Mouse (Mus musculus) stomach, embryonic 14.5 days (tissue): Measurements from ENCODE around the gene 2410015M20Rik. TPM values are rescaled to one million over a fixed set of nuclear protein-coding genes. Genes with fewer than 3 reads are reported as not detected.
"Not testable (repeated sequence)": the region's sequence is repeated elsewhere in the genome, so short reads cannot be mapped to it uniquely, and the experiment has no call there.

Source experiments
- ATAC-seq: fragments of 200-750 bp; cut with Nextera tagmentation; 2 replicates; pipeline ENCODE4 v1.8.0; 2017; ENCODE audit warnings: low read depth, moderate TSS enrichment; ENCODE audit not compliant: insufficient number of reproducible peaks, insufficient read depth, low FRiP score
- H3K27ac ChIP-seq: fragments of 300-500 bp; sonication (generic); 2 replicates; pipeline ENCODE4 v1.5.1; 2014; ENCODE audit warnings: mild to moderate bottlenecking, low read length, moderate library complexity, mixed read lengths
- H3K27me3 ChIP-seq: fragments of 300-500 bp; sonication (generic); 2 replicates; pipeline ENCODE4 v1.6.1; 2014; ENCODE audit warnings: low read length, control low read depth, mixed read lengths; ENCODE audit not compliant: control insufficient read depth, insufficient read depth
- H3K36me3 ChIP-seq: fragments of 300-500 bp; sonication (generic); 2 replicates; pipeline ENCODE4 v1.6.1; 2014; ENCODE audit warnings: mild to moderate bottlenecking, control low read depth, low read length, moderate library complexity, mixed read lengths; ENCODE audit not compliant: control insufficient read depth, insufficient read depth
- H3K4me1 ChIP-seq: fragments of 300-500 bp; sonication (generic); 2 replicates; pipeline ENCODE4 v1.6.1; 2014; ENCODE audit warnings: low read length, control low read depth, mixed read lengths; ENCODE audit not compliant: control insufficient read depth, insufficient read depth
- H3K4me2 ChIP-seq: fragments of 300-500 bp; sonication (generic); replicated peaks from 2 replicates; pipeline ENCODE4 v1.6.1; 2014; ENCODE audit warnings: low read depth, low read length, control low read depth
- H3K4me3 ChIP-seq: fragments of 300-500 bp; sonication (generic); 2 replicates; pipeline ENCODE4 v1.5.1; 2014; ENCODE audit warnings: low read depth, low read length, control low read depth
- H3K9ac ChIP-seq: fragments of 300-500 bp; sonication (generic); replicated peaks from 2 replicates; pipeline ENCODE4 v1.6.1; 2014; ENCODE audit warnings: low read depth, mild to moderate bottlenecking, control low read depth, low read length, moderate library complexity, mixed read lengths
- H3K9me3 ChIP-seq: fragments of 300-500 bp; sonication (generic); 2 replicates; pipeline ENCODE4 v1.6.1; 2016; ENCODE audit warnings: low read depth, low read length, control low read depth; ENCODE audit not compliant: control insufficient read depth
- WGBS: fragments of 180-500 bp; shearing (Covaris S2); extraction: QIAGEN DNeasy Blood & Tissue Kit; methylation state at CpG from one replicate; pipeline ENCODE4 v1.1.7; 2014; 5-methylcytosine and 5-hydroxymethylcytosine counted together
- polyA plus RNA-seq: library from polyadenylated mRNA; unstranded; fragments of >200 nt; fragmentation: Nextera tagmentation; extraction: Ambion mirVana; gene quantifications from 2 replicates; pipeline ENCODE4 v1.2.1, GENCODE M21; 2014

Gene 2410015M20Rik
- polyA plus RNA-seq, 1 experiment from 2014 or later: 261 TPM

DNA sequence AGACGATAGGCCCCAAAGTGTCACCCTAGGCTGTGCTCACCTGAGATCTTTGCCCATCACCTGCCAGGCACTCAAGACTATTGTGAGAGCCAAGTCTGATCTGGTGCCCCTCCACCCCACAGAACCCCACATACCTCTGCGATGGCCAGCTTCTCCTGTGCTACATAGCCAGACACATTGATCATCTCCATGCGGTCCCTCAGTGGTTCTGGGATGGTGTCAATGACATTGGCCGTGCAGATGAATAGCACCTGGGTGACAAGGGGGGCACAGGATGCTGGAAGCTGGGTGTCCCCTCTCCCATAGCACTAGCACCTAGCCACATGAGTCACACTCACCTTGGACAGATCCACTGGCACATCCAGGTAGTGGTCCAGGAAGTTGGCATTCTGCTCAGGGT is 6.2 kb upstream of the 2410015M20Rik start:
- WGBS: 85% methylated on average over 4 of the region's 4 CpGs
- H3K4me1 ChIP-seq: peaks cover 15% of the 10 kb centered on the region; the same call in 1 of the 2 replicates
- H3K36me3 ChIP-seq: peaks cover 55% of the 10 kb centered on the region
- H3K4me3 ChIP-seq: no peak overlapping the region
- H3K4me2 ChIP-seq: no peak overlapping the region
- H3K27me3 ChIP-seq: no peaks in the 10 kb centered on the region
- H3K9me3 ChIP-seq: no peaks in the 10 kb centered on the region
- no peak overlapping the region for H3K9ac ChIP-seq
- H3K27ac ChIP-seq: no peak overlapping the region
- no peak for ATAC-seq

DNA sequence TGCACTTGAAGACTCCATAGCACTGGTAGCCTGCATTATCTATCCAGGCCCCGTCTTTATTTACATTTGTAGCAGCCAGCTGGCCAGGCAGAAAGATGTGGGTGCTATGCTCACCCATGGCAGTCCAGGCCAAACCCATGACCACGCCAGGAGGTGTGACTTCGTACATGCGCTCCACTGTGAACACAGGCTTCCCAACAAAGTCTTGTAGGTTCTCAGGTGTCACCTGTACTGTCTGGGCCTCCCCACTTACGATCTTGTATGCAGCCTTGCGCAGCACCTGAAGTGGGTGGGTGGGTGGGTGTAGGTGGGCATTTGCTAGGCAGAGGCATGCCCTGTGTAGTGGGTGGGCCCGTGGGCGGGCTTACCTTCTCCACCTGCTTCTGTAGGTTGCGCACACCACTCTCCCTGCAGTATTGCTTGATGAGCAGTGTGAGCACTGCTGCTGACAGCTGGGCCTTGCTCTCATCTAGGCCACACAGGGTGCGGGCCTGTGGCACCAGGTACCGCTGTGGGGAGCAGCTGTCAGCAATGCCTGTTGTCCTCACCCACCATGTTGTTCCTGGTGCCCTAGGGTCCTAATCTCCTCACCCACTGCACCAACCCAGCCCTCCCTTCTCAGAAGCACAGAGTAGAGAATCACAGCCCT is 5.7 kb upstream of the 2410015M20Rik start:
- peak overlapping the region; percentile 83; the same call in 1 of the 2 replicates for H3K9ac ChIP-seq
- H3K9me3 ChIP-seq: no peaks in the 10 kb centered on the region
- peaks cover 49% of the 10 kb centered on the region for H3K36me3 ChIP-seq
- H3K27me3 ChIP-seq: no peaks in the 10 kb centered on the region
- H3K4me3 ChIP-seq: peak overlapping the region; percentile 70; the same call in 1 of the 2 replicates
- ATAC-seq: no peak
- H3K4me2 ChIP-seq: peak overlapping the region; percentile 89
- peaks cover 15% of the 10 kb centered on the region; the same call in 1 of the 2 replicates for H3K4me1 ChIP-seq
- no peak overlapping the region for H3K27ac ChIP-seq
- 77% methylated on average over 11 of the region's 11 CpGs for WGBS

DNA sequence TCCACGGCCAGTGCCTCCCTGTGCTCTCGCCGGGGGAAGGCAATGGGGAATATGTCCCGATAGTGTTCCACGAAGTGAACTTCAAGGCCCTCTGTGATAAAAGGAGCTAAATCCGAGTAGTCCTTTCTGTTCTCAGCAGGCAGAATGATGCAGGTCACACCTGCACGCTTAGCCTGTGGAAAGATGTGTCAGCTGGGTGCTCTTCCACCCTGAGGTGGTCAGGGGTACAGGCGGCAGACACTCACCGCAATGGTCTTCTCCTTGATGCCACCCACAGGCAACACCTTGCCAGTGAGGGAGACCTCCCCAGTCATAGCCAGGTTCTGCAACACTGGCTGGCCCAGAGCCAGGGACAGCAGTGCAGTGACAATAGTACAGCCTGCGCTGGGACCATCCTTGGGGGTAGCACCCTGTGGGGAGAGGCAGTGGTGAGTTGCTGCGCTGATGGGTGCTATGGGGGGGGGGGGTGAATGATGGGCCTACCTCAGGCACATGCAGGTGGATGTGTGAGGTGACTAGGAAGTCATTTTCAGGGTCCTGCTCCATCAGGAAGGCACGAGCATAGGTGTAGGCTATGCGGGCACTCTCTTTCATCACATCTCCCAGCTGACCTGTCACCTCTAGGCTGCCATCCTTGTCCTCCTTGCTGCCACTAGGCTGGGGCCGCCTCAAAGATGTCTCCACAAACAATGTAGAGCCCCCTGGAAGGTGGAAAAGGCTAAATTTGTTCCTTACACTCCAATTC is 5.0 kb upstream of the 2410015M20Rik start:
- 27% methylated on average over 14 of the region's 14 CpGs for WGBS
- Histone ChIP-seq H3K4me3 (peak overlapping the region; percentile 70), H3K4me2 (peak overlapping the region; percentile 89), H3K27ac (no peak overlapping the region; the same call in 1 of the 2 replicates), H3K9me3 (no peaks in the 10 kb centered on the region), H3K36me3 (peaks cover 42% of the 10 kb centered on the region), H3K4me1 (peaks cover 15% of the 10 kb centered on the region; the same call in 1 of the 2 replicates), H3K9ac (peak overlapping the region; percentile 83), H3K27me3 (no peaks in the 10 kb centered on the region)
- no peak for ATAC-seq

DNA sequence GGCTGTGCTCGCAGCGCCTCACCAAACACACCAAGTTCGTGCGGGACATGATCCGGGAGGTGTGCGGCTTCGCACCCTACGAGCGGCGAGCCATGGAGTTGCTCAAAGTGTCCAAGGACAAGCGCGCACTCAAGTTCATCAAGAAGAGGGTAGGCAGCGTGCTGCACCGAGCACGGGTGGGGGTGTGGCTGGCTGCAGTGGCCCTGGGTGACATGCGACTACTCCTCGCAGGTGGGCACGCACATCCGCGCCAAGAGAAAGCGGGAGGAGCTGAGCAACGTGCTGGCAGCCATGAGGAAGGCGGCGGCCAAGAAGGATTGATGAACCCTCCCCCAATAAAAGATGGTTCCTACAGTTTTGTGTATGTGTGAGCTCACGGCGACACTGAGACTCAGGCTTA is 4.3 kb upstream of the 2410015M20Rik start:
- peak overlapping the region; percentile 83 for H3K9ac ChIP-seq
- under 1% methylated on average over 26 of the region's 26 CpGs for WGBS
- peaks cover 38% of the 10 kb centered on the region for H3K36me3 ChIP-seq
- not testable (repeated sequence) for H3K27me3 ChIP-seq, H3K9me3 ChIP-seq, ATAC-seq
- peaks cover 15% of the 10 kb centered on the region; the same call in 1 of the 2 replicates for H3K4me1 ChIP-seq
- peak overlapping the region; percentile 70 for H3K4me3 ChIP-seq
- peak overlapping the region; percentile 89 for H3K4me2 ChIP-seq
- peak overlapping the region; percentile 80 for H3K27ac ChIP-seq

DNA sequence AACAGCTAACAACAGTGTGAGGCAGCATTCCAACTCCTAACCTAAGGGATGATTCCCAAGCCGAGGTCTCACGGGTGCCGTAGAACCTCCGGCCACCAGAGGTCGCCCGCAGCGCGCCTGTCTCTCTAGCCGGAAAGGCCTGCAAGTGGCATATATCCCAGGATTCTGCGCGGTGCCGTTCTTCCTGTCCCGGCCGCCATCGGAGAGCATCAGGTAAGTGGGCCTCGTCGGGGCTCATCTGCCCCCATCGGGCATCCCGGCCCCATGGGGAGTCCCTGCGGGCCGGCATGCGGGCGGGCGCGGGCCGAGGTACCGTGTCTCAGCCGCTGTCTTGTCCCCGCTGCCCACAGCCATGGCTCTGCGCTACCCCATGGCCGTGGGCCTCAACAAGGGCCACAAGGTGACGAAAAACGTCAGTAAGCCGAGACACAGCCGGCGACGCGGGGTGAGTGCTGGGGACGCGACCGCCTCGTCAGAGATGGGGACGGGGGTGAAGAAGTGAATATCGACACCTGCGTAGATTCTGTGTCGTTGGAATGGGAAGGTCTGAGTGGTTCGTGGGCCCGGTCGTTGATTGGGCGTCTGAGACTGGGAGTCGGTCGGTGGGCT is 3.8 kb upstream of the 2410015M20Rik start, which contains the start of gene Rpl36:
Gene Rpl36 (plus strand): TSS at position 181 of the 609 bp plus-strand sequence.
- WGBS: under 1% methylated on average over 52 of the region's 52 CpGs
- H3K9ac ChIP-seq: peak within 1 kb of the TSS; percentile 83
- peak; percentile 68 for ATAC-seq
- H3K27ac ChIP-seq: peak within 1 kb of the TSS; percentile 80
- peaks cover 20% of the 10 kb centered on the region; the same call in 1 of the 2 replicates for H3K4me1 ChIP-seq
- peaks cover 33% of the 10 kb centered on the region for H3K36me3 ChIP-seq
- H3K27me3 ChIP-seq: no peaks in the 10 kb centered on the region
- H3K4me2 ChIP-seq: peak within 1 kb of the TSS; percentile 89
- H3K4me3 ChIP-seq: peak within 1 kb of the TSS; percentile 70
- no peaks in the 10 kb centered on the region for H3K9me3 ChIP-seq

DNA sequence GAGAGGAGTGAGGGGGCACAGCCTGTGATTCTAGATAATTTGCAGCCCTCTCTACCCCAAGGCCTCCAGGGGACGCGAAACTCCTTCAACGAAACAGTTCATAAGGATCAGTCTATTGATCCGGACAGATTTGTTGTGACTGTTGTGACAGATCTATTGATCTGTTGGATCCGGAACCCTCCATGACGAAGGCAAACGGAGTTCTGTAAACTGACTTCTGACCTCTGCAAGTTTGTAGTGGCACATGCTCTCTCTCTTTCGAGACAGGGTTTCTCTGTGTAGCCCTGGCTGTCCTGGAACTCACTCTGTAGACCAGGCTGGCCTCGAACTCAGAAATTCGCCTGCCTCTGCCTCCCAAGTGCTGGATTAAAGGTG is 3.0 kb upstream of the 2410015M20Rik start:
- 68% methylated on average over 10 of the region's 10 CpGs for WGBS

DNA sequence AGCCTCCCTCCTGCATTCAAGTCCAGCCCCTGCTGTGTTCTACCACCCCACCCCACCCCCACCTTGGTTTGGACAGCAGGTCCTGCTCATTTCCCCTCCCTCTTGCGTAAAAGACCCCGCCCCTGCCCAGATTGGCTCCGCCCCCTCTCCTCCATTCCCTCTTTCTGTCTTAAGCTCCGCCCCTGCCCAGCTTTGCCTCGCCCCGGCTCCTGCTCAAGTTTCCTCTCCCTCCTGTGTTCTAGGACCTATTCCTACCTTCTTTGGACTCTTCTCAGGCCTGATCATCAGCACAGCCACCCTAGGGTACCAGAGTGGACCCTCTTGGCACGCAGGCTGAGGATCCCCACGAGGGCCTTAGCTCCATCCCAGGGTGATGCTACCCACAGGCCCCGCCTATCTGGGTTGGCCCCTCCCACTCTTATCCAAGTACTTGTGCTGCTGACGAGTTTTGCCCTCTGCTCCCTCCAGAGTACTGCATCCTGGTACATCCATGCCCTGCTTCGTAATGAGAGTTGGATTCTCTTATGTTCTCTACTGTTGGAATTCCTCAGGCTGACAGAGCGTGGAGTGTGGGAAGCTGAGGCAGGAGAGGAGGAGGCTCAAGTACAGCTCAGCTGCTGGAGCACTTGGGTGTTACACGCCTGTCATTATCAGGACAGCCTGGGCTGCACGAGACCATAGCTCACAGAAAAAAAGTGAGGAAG is 2.4 kb upstream of the 2410015M20Rik start:
- Histone ChIP-seq H3K4me2 (no peak overlapping the region), H3K27ac (no peak overlapping the region), H3K9ac (no peak overlapping the region), H3K9me3 (no peaks in the 10 kb centered on the region), H3K27me3 (no peaks in the 10 kb centered on the region), H3K4me1 (peaks cover 24% of the 10 kb centered on the region; the same call in 1 of the 2 replicates), H3K4me3 (no peak overlapping the region), H3K36me3 (peaks cover 36% of the 10 kb centered on the region)
- 15% methylated on average over 14 of the region's 14 CpGs for WGBS
- no peak for ATAC-seq

More for the DNA sequence above, 3.0 kb upstream of the 2410015M20Rik start:
- H3K9me3 ChIP-seq, H3K4me3 ChIP-seq, H3K9ac ChIP-seq, H3K4me2 ChIP-seq, H3K27ac ChIP-seq, H3K27me3 ChIP-seq, ATAC-seq: not testable (repeated sequence)
- Histone ChIP-seq H3K4me1 (peaks cover 24% of the 10 kb centered on the region; the same call in 1 of the 2 replicates), H3K36me3 (peaks cover 32% of the 10 kb centered on the region)

DNA sequence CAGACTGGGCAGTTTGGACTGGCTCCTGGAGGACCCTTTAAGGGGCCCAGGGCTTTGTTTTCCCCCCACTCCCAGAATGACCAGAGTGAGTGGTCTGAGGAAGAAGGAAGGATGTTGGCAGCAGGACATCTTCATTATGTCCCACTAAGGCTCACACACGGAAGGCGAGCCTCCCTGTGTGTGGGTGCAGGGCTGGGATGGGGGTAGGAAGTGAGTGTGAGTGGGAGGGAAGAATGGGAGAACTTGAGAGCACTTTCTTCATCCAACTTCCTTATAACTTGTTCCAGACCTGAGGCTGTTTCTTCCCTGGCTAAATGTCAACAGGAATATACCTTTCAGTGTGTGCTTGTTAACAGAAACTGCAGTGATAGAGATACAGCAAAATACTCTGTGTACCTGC is 1.8 kb upstream of the 2410015M20Rik start:
- 58% methylated on average over 2 of the region's 2 CpGs for WGBS
- Histone ChIP-seq H3K4me3 (no peak overlapping the region), H3K9me3 (no peaks in the 10 kb centered on the region), H3K36me3 (peaks cover 36% of the 10 kb centered on the region), H3K27me3 (no peaks in the 10 kb centered on the region), H3K27ac (no peak overlapping the region), H3K4me2 (no peak overlapping the region), H3K4me1 (peaks cover 24% of the 10 kb centered on the region; the same call in 1 of the 2 replicates), H3K9ac (no peak overlapping the region)
- ATAC-seq: no peak
